Mouse (Mus musculus): ENCODE data around the gene Trip11.
"Not testable (repeated sequence)": the region's sequence is repeated elsewhere in the genome, so short reads cannot be mapped to it uniquely, and the experiment has no call there.

Trip11 gene

DNA sequence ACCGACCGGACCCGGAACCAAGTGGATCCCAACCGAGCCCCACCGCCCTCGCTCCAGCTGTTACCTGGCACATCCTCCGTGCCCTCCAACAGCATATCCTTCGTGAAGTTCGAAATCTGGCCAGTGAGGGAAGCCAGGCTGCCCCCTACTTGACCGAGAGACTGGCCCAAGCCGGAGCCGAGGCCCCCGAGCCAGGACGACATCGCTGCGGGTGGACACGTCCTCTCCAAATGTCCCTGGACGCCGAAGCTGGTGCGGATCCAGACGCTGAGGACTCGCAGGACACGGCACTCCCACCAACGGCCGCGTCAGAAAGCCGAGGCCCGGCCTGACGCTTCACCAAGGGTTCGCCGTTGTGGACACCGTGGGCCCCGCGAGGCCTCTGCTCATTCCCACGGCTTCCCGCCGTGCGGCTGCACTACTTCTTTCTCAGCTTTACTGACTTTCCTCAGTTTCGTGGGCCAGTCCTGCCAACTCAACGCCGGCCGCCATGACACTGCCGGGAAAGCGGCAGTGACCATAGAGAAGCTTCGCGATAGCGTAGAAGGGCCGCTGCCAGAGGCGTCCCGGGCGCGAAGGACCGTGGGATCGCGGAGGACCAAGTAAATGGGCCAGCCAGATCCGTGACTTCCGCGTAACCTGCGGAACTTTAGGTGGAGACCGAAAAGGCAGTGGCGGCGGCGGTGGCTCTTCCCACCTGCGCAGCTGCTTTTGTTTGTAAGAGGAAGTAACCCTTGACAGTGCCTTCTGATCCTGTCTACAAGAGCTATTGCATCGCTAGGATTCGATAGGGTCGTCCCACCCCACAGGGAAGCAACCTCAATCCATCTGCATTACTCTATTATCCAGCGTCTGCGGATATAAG lies at the start of gene Trip11:
Gene Trip11 (minus strand): TSS at position 642 of the 865 bp plus-strand sequence.
- peak; percentile 91 for DNase-seq (ENCODE audit: low read depth, low spot score)

DNA sequence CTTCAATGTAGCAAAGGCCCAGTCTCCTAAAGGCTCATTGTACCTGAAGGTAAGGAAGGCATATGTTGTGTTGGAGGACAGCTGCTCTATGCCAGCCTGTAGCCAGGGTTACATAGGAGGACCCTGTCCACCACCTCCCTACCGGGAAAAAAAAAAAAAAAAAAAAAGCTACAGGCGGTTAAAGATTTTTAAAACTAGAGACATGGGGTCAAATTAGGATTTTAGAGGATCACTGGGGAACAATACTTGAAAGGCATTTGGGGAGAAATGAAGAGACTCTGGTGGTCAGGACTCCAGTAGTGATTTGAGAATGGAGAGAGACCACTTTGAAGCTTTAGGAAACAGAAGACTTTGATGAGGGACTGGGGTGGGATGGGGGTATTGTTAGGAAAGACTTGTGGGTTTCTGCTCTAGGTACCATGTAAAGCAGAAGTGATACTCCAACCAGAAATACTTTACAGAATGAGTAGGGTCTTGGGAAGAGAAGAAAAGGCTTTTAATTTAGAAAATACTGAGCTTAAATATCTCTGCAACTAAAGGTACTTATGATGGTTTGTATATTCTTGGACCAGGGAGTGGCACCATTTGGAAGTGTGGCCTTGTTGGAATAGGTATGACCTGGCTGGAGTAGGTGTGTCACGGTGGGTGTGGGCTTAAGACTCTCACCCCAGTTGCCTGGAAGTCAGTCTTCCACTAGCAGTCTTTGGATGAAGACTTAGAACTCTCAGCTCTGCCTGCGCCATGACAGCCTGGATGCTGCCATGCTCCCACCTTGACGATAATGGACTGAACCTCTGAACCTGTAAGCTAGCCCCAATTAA lies 46.1 kb upstream of the Trip11 start:
- not testable (repeated sequence) for DNase-seq (ENCODE audit: low read depth, low spot score)

DNA sequence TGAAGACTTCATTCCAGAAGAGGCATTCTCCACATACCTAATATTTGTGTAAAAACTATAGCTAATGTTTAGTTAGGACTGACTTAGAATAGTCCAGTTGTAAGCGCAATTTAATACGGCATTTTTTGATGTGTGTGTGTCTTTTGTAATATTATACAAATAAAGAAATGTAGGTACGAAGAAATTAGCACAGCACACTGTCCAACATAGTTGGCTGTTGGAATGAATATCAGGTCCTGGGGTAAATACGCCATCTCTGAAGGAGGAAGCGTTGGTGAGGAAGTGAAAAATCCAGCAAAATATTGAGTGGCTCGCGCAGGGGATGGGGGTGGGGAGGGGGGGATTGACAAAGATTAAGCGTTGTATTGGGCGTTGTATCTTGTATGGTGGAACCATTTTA lies 45.5 kb upstream of the Trip11 start:
- DNase-seq (ENCODE audit: low read depth, low spot score): no peak

DNA sequence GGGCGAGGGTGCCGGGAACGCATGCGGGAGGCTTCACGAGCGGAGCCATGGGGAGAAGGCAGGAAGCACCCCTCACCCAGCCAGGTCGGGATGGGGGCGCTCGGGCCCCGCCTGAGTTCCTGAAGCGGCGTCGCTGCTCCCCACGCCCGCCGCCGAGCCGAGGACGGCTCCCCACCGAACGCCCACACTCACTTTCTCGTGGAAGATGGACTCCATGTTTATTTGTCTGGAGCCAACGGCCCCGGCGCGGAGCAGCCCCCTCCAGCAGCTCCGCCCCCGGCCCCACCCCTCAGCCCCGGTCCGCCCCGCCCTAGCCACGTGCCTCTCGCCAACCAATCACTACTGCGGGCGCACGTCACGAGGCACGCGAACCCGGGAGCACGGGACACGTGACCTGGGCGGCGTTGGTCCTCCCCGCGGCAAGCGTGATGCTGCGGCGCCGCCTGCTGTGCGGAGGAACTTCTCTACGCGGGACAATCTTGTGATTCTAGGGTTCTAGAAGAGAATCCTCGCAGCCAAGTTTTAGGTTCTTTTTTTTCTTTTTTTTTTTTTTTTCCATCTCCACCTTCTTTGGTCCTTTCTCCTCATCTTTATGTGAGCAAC lies 45.0 kb upstream of the Trip11 start, which contains the start of gene Atxn3:
Gene Atxn3 (minus strand): TSS at position 305 of the 603 bp plus-strand sequence.
- DNase-seq (ENCODE audit: low read depth, low spot score): peak; percentile 92

DNA sequence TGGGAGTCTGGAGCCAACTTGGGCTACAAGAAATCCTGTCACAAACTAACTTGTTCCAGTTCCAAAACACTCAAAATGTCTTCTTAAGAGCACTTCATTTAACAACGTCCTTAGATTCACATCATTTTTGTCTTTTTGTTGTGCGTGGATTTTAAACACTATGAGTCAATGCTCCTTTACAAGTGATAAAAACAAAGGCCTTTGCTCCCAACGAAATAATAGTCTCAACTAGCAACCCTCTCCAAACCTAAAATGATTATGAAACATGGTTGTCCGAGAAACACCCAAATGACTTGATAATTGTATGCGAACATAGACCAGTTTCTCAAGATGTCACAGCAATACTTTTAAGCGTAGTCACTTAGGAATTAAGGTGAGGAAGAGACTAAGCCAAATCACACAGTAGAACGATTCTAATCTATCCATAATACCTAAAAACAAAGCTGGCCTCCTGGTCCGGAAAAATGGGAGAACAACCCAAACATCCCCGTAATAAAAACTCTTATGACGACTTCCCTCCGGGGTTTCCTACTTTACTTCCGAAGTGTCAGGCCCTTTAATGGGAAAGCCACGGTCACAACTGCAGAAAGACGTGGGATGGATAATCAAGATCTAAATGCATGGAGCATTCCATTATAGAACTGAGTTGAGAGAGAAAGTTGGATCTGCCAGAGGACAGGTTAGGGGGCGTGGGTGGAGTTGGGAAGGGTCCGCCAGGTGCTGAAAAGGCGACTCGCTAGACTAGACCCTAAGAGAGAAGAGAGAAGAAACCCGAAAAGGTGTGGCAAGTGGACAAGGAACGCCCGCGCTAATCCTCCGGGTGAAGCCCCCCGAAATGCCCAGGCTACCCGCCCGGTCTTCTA lies 44.2 kb upstream of the Trip11 start:
- DNase-seq (ENCODE audit: low read depth, low spot score): no peak

DNA sequence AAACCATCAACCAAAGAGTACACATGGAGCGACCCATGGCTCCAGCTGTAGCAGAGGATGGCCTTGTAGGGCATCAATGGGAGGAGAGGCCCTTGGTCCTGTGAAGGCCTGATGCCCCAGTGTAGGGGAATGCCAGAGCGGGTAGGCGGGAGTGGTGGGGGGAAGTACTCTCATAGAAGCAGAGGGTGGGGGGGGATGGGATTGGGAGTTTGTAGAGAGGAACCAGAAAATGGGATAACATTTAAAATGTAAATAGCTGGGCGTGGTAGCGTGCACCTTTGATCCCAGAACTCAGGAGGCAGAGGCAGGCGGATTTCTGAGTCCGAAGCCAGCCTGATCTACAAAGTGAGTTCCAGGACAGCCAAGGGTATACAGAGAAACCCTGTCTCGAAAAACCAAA lies 42.8 kb upstream of the Trip11 start:
- not testable (repeated sequence) for DNase-seq (ENCODE audit: low read depth, low spot score)

DNA sequence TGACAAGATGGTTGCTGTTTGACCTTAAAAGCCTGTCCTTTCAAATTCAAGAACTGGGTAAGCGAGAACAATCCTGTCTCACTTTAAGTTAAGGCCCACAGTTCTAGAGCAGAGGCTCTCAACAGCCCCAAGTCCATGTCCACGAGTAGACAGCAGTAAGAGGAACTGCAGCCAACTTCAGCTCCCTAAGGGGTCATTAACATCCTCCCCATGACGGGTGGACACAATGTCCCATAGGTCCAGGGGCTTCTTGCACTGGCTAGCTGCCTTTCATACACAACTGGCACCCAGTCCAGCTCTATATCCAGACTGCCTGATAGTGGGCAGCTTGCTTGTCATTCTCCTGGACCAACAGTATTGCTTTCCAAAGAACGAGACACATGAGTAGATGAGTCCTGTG lies 35.7 kb upstream of the Trip11 start:
- no peak for DNase-seq (ENCODE audit: low read depth, low spot score)

DNA sequence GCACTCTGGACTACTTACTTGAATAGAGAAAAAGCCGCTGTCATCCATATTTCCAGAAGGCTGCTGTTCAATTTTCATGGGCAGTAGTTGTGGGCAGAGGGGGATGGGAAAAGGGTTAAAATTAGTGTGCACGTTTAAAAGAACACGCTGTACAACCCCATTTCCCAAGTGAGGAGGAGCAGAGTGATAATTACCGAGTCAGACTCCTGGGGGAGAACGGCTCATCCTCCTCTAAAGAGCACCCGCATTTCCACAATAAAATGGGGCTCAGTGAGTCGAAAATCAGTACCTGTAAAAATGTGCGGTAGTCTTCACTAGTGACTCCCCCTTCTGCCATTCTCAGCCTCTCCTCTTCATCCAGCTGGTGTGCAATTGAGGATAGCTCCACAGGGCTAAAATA lies 34.9 kb upstream of the Trip11 start:
- peak; percentile 55 for DNase-seq (ENCODE audit: low read depth, low spot score)

DNA sequence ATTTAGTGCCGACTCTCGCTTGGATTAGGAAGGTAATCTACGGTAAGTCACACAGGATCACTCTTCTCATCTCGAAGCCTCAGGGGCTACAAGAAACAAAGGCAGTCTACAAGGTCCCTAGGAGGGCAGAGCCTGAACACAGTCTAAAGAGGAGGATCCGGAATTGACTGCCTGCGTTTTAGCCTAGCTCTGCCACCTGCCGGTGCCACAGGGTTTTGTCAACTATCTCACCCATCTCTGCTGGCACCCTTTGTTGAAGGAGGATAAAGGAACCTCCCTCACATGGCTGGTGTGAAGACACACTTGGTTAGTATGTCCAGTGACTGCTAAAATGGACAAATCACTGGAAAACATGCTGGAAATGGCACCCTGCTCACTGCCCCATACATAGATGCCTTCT lies 24.5 kb upstream of the Trip11 start:
- no peak for DNase-seq (ENCODE audit: low read depth, low spot score)

DNA sequence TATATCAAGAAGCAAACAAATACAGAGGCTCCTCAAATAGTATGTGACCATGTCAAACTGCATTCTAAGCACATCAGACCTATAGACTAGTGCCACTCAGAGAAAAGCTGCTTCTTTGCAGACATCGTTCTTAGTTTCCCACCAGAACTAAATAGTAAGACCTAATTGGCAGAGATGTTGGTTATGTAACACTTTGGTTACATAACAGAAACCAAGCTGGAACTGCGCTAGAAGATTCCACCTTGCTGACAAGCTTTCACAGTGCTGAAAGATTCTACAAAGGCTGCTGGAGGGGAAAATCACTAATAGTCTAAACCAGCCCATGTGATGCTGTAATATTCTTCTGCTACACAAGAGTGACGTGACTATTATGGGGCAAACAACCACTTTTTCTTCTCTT lies 22.2 kb upstream of the Trip11 start:
- DNase-seq (ENCODE audit: low read depth, low spot score): peak; percentile 67

DNA sequence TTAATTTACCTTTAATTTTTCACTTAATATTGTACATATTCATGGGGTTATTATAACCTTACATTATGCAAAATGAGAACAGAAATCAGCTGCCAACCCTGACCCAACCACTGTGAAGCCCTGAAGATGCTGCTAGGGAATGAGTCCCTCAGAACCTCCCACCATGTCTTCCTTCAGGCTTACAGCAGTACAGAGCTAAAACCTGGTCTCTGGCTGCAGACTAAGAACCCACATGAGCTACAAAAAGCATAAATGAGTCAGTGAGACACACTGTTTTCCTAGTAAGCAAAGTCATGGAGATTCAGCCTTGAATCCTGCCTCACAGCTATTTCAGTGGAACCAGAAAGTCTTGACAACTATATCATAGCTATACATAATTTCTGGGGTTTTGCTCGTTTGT lies 15.4 kb upstream of the Trip11 start:
- no peak for DNase-seq (ENCODE audit: low read depth, low spot score)

DNA sequence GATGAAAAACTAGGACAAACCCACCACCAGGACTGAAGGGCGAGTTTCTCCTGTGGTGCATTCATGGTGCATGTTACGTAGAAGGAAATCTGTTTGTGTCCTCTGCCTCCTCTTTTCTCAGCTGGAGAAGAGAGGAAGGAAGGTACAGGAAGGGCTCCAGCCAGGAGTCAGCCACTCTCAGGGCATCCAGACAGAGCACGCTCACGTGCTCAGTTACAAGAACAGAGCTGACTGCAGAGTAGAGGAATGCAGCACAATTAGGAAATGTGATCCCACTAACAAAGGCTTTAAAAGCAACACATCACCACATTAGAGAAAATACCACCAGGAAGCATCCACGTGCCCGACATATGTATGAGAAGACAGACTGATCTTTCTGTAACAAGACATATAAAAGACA lies 9.2 kb upstream of the Trip11 start:
- DNase-seq (ENCODE audit: low read depth, low spot score): no peak

DNA sequence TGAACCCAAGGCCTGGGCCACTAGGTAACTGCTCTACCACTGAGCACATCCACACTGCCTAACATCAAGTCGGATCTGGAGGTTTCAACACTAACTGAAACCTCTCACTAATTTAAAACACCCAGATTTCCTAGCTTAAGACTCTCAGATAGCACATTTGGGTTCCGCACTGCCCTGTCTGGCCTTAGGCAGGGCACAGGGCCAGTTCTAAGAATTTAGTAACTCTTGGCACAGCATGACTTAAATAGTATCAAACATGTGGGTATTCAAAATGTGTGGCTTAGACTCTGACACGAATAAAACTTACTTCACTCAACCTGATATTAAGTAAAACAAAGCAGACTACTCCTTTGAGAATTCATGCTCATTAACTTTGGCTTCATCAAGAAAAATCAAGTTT lies 6.8 kb upstream of the Trip11 start:
- no peak for DNase-seq (ENCODE audit: low read depth, low spot score)

DNA sequence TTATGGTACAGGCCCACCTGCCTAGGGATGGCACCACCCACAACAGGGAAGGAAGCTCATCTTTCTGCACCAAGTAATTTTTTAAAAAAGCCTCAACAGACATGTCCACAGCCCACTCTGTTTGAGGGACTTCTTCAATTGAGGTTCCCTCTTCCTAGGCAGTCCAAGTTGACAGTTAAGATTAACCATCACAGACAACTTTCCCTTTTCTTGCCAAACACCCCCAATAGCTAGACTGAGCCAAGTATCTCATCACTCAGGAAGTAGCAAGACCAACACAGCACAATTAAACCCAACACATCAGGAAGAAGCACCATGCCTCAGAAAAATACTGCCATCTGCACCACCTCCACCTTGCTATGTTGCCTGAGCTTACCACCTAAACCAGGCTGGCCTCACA lies 4.1 kb upstream of the Trip11 start:
- no peak for DNase-seq (ENCODE audit: low read depth, low spot score)

DNA sequence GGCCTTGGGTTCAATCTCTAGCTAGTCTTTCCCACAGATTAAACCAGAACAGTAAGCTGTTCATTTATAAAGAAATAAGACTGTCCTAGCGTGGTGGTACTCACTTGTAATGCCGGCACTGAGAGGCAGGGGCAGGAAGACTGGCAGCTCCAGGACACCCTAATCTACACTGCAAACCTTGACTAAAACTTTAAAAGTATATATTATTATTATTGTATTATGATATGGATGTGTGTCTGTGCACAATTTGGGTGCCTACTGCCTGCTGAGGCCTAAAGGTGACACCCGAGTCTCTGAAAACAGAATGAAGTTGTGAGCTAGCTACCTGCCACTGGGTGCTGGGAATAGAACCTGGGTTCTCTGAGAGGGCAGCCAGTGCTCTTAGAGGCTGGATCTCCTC lies 1.7 kb downstream of the Trip11 start:
- no peak for DNase-seq (ENCODE audit: low read depth, low spot score)

DNA sequence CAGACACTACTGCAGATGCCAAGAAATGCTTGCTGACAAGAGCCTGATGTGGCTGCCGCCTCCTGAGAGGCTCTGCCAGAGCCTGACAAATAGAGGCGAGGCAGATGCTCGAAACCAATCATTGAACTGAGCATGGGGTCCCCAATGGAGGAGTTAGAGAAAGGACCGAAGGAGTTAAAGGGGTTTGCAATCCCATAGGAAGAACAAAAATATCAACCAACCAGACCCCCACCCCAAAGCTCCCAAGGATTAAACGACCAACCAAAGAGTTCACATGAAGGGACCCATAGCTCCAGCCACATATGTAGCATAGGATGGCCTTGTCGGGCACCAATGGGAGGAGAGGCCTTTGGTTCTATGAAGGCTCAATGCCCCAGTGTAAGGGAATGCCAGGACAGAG lies 2.7 kb downstream of the Trip11 start:
- DNase-seq (ENCODE audit: low read depth, low spot score): no peak

DNA sequence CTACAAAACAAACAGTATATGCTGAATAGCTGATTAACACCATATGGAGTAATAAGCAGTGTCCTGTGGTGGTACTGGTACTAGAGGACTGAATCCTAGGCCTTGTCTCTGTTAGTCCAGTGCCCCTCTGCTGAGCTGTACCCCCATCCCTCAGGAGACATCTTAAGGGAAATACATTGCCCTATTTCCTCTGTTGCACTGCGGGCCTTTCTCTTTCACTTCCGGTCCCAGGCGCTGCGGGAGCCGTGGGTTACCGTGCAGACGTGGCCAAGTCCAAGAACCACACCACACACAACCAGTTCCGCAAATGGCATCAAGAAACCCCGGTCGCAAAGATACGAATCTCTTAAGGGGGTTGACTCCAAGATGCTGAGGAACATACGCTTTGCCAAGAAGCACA lies 7.2 kb downstream of the Trip11 start:
- DNase-seq (ENCODE audit: low read depth, low spot score): no peak

DNA sequence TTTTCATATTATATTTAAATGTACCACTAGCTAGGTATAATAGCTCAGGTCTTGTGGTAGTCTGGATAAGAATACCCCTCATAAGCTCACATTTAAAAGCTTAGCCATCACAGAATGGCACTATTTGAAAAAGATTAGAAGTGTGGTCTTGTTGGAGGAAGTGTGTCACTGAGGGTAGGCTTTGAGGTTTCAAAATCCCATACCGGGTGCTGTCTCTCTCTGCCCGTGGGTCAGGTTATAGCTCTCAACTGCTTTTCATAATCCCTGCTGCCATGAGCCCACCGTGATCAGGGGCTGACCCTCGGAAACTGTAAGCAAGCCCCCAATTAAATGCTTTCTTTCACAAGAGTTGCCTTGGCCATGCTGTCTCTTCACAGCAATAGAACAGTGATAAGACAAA lies 8.2 kb downstream of the Trip11 start:
- DNase-seq (ENCODE audit: low read depth, low spot score): no peak

DNA sequence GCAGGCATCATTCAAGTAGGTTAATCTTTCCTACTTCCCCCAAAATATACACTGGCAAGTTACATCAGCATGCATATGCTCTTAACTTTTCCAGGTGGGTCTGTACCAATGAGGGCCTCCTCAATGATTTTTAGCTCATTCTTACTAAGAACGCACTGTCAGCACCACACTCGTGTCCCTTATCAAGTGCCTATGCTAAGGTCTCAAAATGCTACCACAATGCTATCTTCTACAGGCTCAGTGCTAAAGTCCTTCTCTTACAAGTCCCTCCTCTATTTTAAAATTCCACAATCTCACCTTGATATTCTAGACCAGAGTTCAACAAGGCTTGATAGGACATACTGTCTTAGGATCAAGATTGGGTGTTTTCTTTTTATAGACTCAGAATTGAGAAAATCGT lies 8.9 kb downstream of the Trip11 start:
- no peak for DNase-seq (ENCODE audit: low read depth, low spot score)

DNA sequence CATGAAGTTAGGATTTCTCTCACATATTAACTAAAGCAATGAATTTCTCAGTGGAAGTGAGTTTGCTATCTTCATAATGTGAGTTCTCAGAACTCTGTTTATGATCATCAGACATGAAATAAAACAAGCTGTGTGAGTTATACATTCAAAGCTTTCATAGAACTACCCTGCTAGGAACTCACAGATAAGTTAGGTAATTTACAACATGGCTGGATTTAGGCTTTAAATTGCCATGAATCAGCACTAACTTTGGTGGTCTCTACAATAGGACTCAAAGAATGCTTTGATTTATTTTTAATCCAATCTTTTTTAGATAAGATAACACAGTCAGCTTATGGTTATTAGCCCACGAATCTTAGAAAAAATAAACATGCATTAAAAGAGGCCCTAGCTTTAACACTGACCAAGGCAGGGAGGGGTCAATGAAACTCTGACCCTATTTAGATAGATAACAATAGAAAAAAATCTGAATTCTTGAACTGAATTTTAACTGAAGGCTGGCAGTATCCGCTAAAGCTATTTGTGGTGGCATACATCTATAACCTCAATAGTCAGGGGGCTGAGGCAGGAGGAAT lies 13.3 kb downstream of the Trip11 start:
- no peak for DNase-seq (ENCODE audit: low read depth, low spot score)

DNA sequence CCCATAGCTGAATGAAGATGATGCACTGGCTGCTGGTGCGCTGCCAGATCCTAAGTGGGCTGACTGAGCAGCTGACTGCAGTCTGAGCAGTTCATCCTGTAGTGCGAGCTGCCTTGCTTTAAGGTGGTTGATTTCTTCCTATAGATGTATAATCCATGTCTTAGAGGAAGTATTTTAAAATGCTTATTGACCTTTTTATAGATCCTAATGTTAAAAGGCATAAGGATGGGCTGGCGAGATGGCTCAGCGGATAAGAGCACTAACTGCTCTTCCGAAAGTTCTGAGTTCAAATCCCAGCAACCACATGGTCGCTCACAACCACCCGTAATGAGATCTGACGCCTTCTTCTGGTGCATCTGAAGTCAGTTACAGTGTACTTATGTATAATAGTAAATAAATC lies 14.1 kb downstream of the Trip11 start:
- DNase-seq (ENCODE audit: low read depth, low spot score): no peak
